Comparison of ENCODE assay signal across 8 mouse cellular contexts in the genomic region with DNA sequence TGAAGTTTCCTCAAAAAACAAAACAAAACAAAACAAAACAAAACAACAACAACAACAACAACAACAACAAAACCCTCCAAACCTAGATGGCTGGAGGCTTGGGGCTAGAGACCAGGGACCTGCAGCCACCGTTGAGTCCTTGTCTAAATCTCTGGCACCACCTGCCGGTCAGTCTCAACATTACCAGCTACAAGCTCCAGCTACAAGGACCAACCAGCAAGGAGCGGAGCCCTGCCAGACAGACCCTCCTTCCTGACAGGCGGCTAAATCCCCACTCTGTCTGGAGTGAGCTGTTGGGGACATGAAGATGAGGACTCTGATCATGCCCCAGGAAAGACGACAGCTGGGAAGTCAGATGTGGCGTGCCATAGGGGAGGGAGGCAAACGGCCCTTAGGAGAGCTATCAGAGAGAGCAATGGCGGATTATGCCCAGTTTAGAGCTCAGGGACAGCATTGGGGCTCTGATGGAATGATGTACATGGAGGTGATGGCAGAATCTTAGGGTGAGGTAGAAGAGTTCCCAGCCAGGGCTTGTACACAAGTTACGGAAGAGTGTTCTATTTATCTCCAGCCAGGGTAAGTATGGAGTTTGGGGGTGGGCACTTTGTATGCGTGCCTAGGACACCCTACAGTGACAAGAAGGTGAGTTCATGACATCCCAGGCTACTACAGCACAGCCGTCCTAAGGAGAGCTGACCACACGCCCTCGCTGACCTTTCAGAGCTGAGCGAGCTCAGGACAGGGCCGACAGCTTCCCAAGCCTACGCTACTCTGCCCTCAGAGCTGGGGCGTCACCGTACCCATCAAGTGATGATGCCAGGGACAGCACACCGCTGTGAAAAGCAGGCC. TPM values are rescaled to one million over a fixed set of nuclear protein-coding genes. Genes with fewer than 3 reads are reported as not detected.
DNase-seq lines count a peak whose midpoint lies in the region; ATAC-seq and TF ChIP-seq lines count a peak whose summit lies in the region.

No protein-coding gene starts in this region.

- H3K4me3 ChIP-seq in embryonic facial prominence, embryonic 11.5 days (ENCODE audit: low read depth, low read length) = no peak overlapping the region
- no peak overlapping the region for H3K4me3 ChIP-seq in heart, adult 2 months
- H3K4me3 ChIP-seq in limb, embryonic 14.5 days (replicated peaks; ENCODE audit: low read length) = no peak overlapping the region
- 0 out of 2 replicates have a peak overlapping the region, but pooled peaks have one; percentile 1 for H3K4me3 ChIP-seq in midbrain, postnatal 0 days (ENCODE audit: low read depth, low read length)

- H3K36me3 ChIP-seq in embryonic facial prominence, embryonic 11.5 days (replicated peaks; ENCODE audit: control insufficient read depth, insufficient read depth, low read depth, low read length) = no peaks in the 10 kb centered on the region; the same call in 1 of the 2 replicates
- H3K36me3 ChIP-seq in heart, adult 2 months (ENCODE audit: control insufficient read depth, insufficient read depth, low read length) = no peaks in the 10 kb centered on the region
- H3K36me3 ChIP-seq in limb, embryonic 14.5 days (ENCODE audit: control insufficient read depth, insufficient read depth, low read length) = peaks cover 53% of the 10 kb centered on the region
- 0 out of 2 replicates have a peak, but pooled peaks cover 3% of the 10 kb centered on the region for H3K36me3 ChIP-seq in midbrain, postnatal 0 days (ENCODE audit: insufficient read depth, low read length)

- intact Hi-C loops in heart, adult 2 months (cut with DNase I) = loop anchor here (1.0 to 5.0 kb wide), 3 partner anchors 419 to 526 kb away; no protein-coding TSS in a partner anchor

- TF ChIP-seq CTCF in heart, adult 2 months (IDR thresholded peaks at IDR 0.05) = peak; percentile 80
- TF ChIP-seq CTCF in midbrain, postnatal 0 days (IDR thresholded peaks at IDR 0.05) = peak; percentile 98

- TF ChIP-seq POLR2A in heart, adult 2 months (IDR thresholded peaks at IDR 0.05; ENCODE audit: insufficient read depth, low read depth, low read length) = no peak
- no peak for TF ChIP-seq POLR2A in limb, embryonic 14.5 days (IDR thresholded peaks at IDR 0.05; ENCODE audit: borderline replicate concordance, extremely low read depth, insufficient read depth, insufficient read length)

- H3K27me3 ChIP-seq in embryonic facial prominence, embryonic 11.5 days (ENCODE audit: control insufficient read depth, insufficient read depth, low read length) = no peaks in the 10 kb centered on the region
- no peaks in the 10 kb centered on the region for H3K27me3 ChIP-seq in heart, adult 2 months (ENCODE audit: control insufficient read depth, insufficient read depth, low read length)
- H3K27me3 ChIP-seq in limb, embryonic 14.5 days (ENCODE audit: control insufficient read depth, insufficient read depth, low read length) = no peaks in the 10 kb centered on the region
- no peaks in the 10 kb centered on the region for H3K27me3 ChIP-seq in midbrain, postnatal 0 days (ENCODE audit: insufficient read depth, low read length)

- H3K27ac ChIP-seq in embryonic facial prominence, embryonic 11.5 days (replicated peaks; ENCODE audit: low read depth, low read length) = no peak overlapping the region
- H3K27ac ChIP-seq in heart, adult 2 months = no peak overlapping the region
- no peak overlapping the region for H3K27ac ChIP-seq in limb, embryonic 14.5 days (replicated peaks; ENCODE audit: low read depth, low read length)
- no peak overlapping the region for H3K27ac ChIP-seq in midbrain, postnatal 0 days (ENCODE audit: low read depth, low read length)

- peak; percentile 61; the same call in 1 of the 2 replicates for TF ChIP-seq EP300 in heart, adult 2 months (IDR thresholded peaks at IDR 0.05; ENCODE audit: insufficient read depth, low read depth, low read length)

- no peaks in the 10 kb centered on the region for H3K9me3 ChIP-seq in embryonic facial prominence, embryonic 11.5 days (replicated peaks; ENCODE audit: control insufficient read depth, low read length)
- no peaks in the 10 kb centered on the region for H3K9me3 ChIP-seq in limb, embryonic 14.5 days (ENCODE audit: control insufficient read depth, low read length)
- no peaks in the 10 kb centered on the region for H3K9me3 ChIP-seq in midbrain, postnatal 0 days (ENCODE audit: low read length)

- peak; percentile 76 for ATAC-seq in embryonic facial prominence, embryonic 11.5 days (replicated peaks; ENCODE audit: insufficient number of reproducible peaks, low FRiP score, low TSS enrichment, low read depth)
- ATAC-seq in limb, embryonic 14.5 days (ENCODE audit: low FRiP score, low read depth) = peak; percentile 69
- ATAC-seq in midbrain, postnatal 0 days (ENCODE audit: low FRiP score) = peak; percentile 81

- WGBS in embryonic facial prominence, embryonic 11.5 days = 63% methylated on average over 19 of the region's 19 CpGs
- WGBS in heart, adult 2 months = 68% methylated on average over 19 of the region's 19 CpGs
- WGBS in limb, embryonic 14.5 days = 59% methylated on average over 19 of the region's 19 CpGs
- 63% methylated on average over 19 of the region's 19 CpGs for WGBS in midbrain, postnatal 0 days

- H3K9ac ChIP-seq in embryonic facial prominence, embryonic 11.5 days (replicated peaks; ENCODE audit: low read length) = no peak overlapping the region
- H3K9ac ChIP-seq in heart, adult 2 months (ENCODE audit: low read depth, low read length) = no peak overlapping the region
- no peak overlapping the region for H3K9ac ChIP-seq in limb, embryonic 14.5 days (ENCODE audit: low read depth, low read length, severe bottlenecking)
- no peak overlapping the region for H3K9ac ChIP-seq in midbrain, postnatal 0 days (replicated peaks; ENCODE audit: low read length, poor library complexity, severe bottlenecking)

- peaks cover 2% of the 10 kb centered on the region; the same call in 1 of the 2 replicates for H3K79me2 ChIP-seq in heart, adult 2 months (replicated peaks; ENCODE audit: control insufficient read depth, insufficient read depth, low read length)

- peak; percentile 88 for DNase-seq in 3T3-L1 (ENCODE audit: low read depth, low spot score)
- peak; percentile 88 for DNase-seq in adrenal gland, postnatal 14 days
- peak; percentile 90 for DNase-seq in embryonic facial prominence, embryonic 11.5 days (ENCODE audit: low spot score)
- DNase-seq in heart, adult 2 months = peak; percentile 57 to 82
- DNase-seq in kidney, adult 9 months = peak; percentile 67
- peak; percentile 81 for DNase-seq in limb, embryonic 14.5 days (ENCODE audit: low spot score)
- peak; percentile 90 for DNase-seq in midbrain, postnatal 0 days (ENCODE audit: low spot score)
- DNase-seq in spleen, postnatal 14 days (ENCODE audit: low spot score in 2 of 2) = peak; percentile 48 to 65

- H3K4me1 ChIP-seq in embryonic facial prominence, embryonic 11.5 days (ENCODE audit: control insufficient read depth, insufficient read depth, low read length) = no peaks in the 10 kb centered on the region
- no peaks in the 10 kb centered on the region for H3K4me1 ChIP-seq in heart, adult 2 months (ENCODE audit: control insufficient read depth, insufficient read depth, low read length)
- H3K4me1 ChIP-seq in limb, embryonic 14.5 days (ENCODE audit: control insufficient read depth, insufficient read depth, low read length) = no peaks in the 10 kb centered on the region; the same call in 1 of the 2 replicates
- H3K4me1 ChIP-seq in midbrain, postnatal 0 days (ENCODE audit: insufficient read depth, low read length) = no peaks in the 10 kb centered on the region

- H3K4me2 ChIP-seq in embryonic facial prominence, embryonic 11.5 days (ENCODE audit: low read depth, low read length) = no peak overlapping the region
- no peak overlapping the region for H3K4me2 ChIP-seq in limb, embryonic 14.5 days (replicated peaks; ENCODE audit: low read depth, low read length, severe bottlenecking)
- H3K4me2 ChIP-seq in midbrain, postnatal 0 days (ENCODE audit: low read depth, low read length, poor library complexity, severe bottlenecking) = peak overlapping the region; percentile 40

RNA-seq across cellular contexts. Expression of gene Hadh, which starts 33.9 kb away (rescaled TPM):
- 822 and 851 TPM in 2 replicates for total RNA-seq in adrenal gland, postnatal 14 days (2021)
- polyA plus RNA-seq in embryonic facial prominence, embryonic 11.5 days (2014; fragmentation: Nextera tagmentation; extraction: Ambion mirVana) = 107 and 116 TPM in 2 replicates
- total RNA-seq in heart, adult 2 months (2021) = 100 to 1,000 TPM; 648 to 774 TPM
- 619 and 842 TPM in 2 replicates for polyA plus RNA-seq in heart, adult 2 months (2012; rRNA removed)
- polyA plus RNA-seq in limb, embryonic 14.5 days (2012; rRNA removed) = 106 TPM in 2 replicates
- polyA plus RNA-seq in limb, embryonic 14.5 days (2014; fragmentation: Nextera tagmentation; extraction: Ambion mirVana) = 116 and 123 TPM in 2 replicates
- 18.9 and 21.5 TPM in 2 replicates for total RNA-seq in midbrain, postnatal 0 days (2014; rRNA removed)
- polyA plus RNA-seq in midbrain, postnatal 0 days (2015; fragmentation: Nextera tagmentation; extraction: Ambion mirVana) = 32.2 and 35.1 TPM in 2 replicates
